In genomic region chr8:22185431-22186397, GRCm38 (mm10) we compare ENCODE assay signal across 8 mouse cellular contexts. TPM values are rescaled to one million over a fixed set of nuclear protein-coding genes. Genes with fewer than 3 reads are reported as not detected.
DNase-seq lines count a peak whose midpoint lies in the region; ATAC-seq and TF ChIP-seq lines count a peak whose summit lies in the region.

TSS of gene Ckap2 (minus strand) at chr8:22185819.

- H3K4me2 ChIP-seq in heart, embryonic 15.5 days: peak within 1 kb of the TSS; percentile 82
- H3K4me2 ChIP-seq in liver, embryonic 14.5 days (ENCODE audit: low read depth): peak within 1 kb of the TSS; percentile 98
- H3K4me2 ChIP-seq in neural tube, embryonic 11.5 days (ENCODE audit: low read depth): peak within 1 kb of the TSS; percentile 64
- peak within 1 kb of the TSS; percentile 87 for H3K4me2 ChIP-seq in stomach, postnatal 0 days (replicated peaks; ENCODE audit: low read depth)

- 3% methylated on average over 63 of the region's 63 CpGs for WGBS in forebrain, embryonic 10.5 days
- 3% methylated on average over 63 of the region's 63 CpGs for WGBS in heart, embryonic 15.5 days
- WGBS in liver, embryonic 14.5 days (ENCODE audit: insufficient replicate concordance): 2% methylated on average over 63 of the region's 63 CpGs
- WGBS in neural tube, embryonic 11.5 days: 3% methylated on average over 63 of the region's 63 CpGs
- 2% methylated on average over 61 of the region's 63 CpGs for WGBS in stomach, postnatal 0 days

- H3K4me1 ChIP-seq in forebrain, embryonic 10.5 days: peaks cover 22% of the 10 kb centered on the region
- peaks cover 17% of the 10 kb centered on the region for H3K4me1 ChIP-seq in heart, embryonic 15.5 days (replicated peaks)
- H3K4me1 ChIP-seq in liver, embryonic 14.5 days (replicated peaks; ENCODE audit: control insufficient read depth in 2 of 2, insufficient read depth in 2 of 2, low read length in 1 of 2): peaks cover 5 to 18% of the 10 kb centered on the region in 2 experiments; a peak in 3 of 4 replicates
- 0 out of 2 replicates have a peak, but pooled peaks cover 2% of the 10 kb centered on the region for H3K4me1 ChIP-seq in neural tube, embryonic 11.5 days (ENCODE audit: control insufficient read depth, insufficient read depth, low read length)
- no peaks in the 10 kb centered on the region; the same call in 1 of the 2 replicates for H3K4me1 ChIP-seq in stomach, postnatal 0 days (replicated peaks; ENCODE audit: control insufficient read depth, insufficient read depth)

- H3K36me3 ChIP-seq in forebrain, embryonic 10.5 days (replicated peaks): no peaks in the 10 kb centered on the region
- no peaks in the 10 kb centered on the region for H3K36me3 ChIP-seq in heart, embryonic 15.5 days
- H3K36me3 ChIP-seq in liver, embryonic 14.5 days (replicated peaks; ENCODE audit: control insufficient read depth, insufficient read depth, low read depth): no peaks in the 10 kb centered on the region; the same call in 1 of the 2 replicates
- H3K36me3 ChIP-seq in neural tube, embryonic 11.5 days (ENCODE audit: control insufficient read depth, insufficient read depth, low read length): no peaks in the 10 kb centered on the region
- H3K36me3 ChIP-seq in stomach, postnatal 0 days (ENCODE audit: control insufficient read depth, insufficient read depth, low read length): no peaks in the 10 kb centered on the region

- H3K27me3 ChIP-seq in forebrain, embryonic 10.5 days (ENCODE audit: poor library complexity, severe bottlenecking): peaks cover 4% of the 10 kb centered on the region; the same call in 1 of the 2 replicates
- no peaks in the 10 kb centered on the region for H3K27me3 ChIP-seq in heart, embryonic 15.5 days
- H3K27me3 ChIP-seq in liver, embryonic 14.5 days (ENCODE audit: control insufficient read depth, insufficient read depth, low read length): no peaks in the 10 kb centered on the region; the same call in 1 of the 2 replicates
- H3K27me3 ChIP-seq in neural tube, embryonic 11.5 days (ENCODE audit: control insufficient read depth, insufficient read depth, low read length): no peaks in the 10 kb centered on the region
- no peaks in the 10 kb centered on the region for H3K27me3 ChIP-seq in stomach, postnatal 0 days (ENCODE audit: control insufficient read depth, insufficient read depth, low read length)

- no peaks in the 10 kb centered on the region for H3K9me3 ChIP-seq in forebrain, embryonic 10.5 days
- H3K9me3 ChIP-seq in heart, embryonic 15.5 days (replicated peaks): no peaks in the 10 kb centered on the region
- no peaks in the 10 kb centered on the region for H3K9me3 ChIP-seq in liver, embryonic 14.5 days (ENCODE audit: control insufficient read depth, low read length)
- no peaks in the 10 kb centered on the region for H3K9me3 ChIP-seq in neural tube, embryonic 11.5 days (ENCODE audit: control insufficient read depth, low read length)
- H3K9me3 ChIP-seq in stomach, postnatal 0 days (ENCODE audit: control insufficient read depth, low read length): no peaks in the 10 kb centered on the region

- peak within 1 kb of the TSS; percentile 98 for H3K27ac ChIP-seq in forebrain, embryonic 10.5 days
- H3K27ac ChIP-seq in heart, embryonic 15.5 days: peak within 1 kb of the TSS; percentile 90
- peak within 1 kb of the TSS; percentile 54 for H3K27ac ChIP-seq in liver, embryonic 14.5 days
- peak within 1 kb of the TSS; percentile 74 for H3K27ac ChIP-seq in neural tube, embryonic 11.5 days (ENCODE audit: low read depth, low read length)
- H3K27ac ChIP-seq in stomach, postnatal 0 days (replicated peaks): peak within 1 kb of the TSS; percentile 75

- DNase-seq in CD8-positive naive resting alpha-beta T cell, adult 2 months (ENCODE audit: low read depth in 2 of 2, low spot score in 2 of 2): peak; percentile 61 to 64
- DNase-seq in c-Kit-positive CD71-negative TER-119-negative erythroid progenitor cells, embryonic 14.5 days (ENCODE audit: low read depth): peak; percentile 79
- DNase-seq in forebrain, embryonic 10.5 days (ENCODE audit: extremely low spot score, low spot score): peak; percentile 96
- peak; percentile 95 to 96 for DNase-seq in kidney, postnatal 25 days
- DNase-seq in liver, embryonic 14.5 days (ENCODE audit: low read depth in 3 of 3, low spot score in 3 of 3): peak; percentile 83 to 87 (median 85)
- peak; percentile 95 for DNase-seq in neural tube, embryonic 11.5 days (ENCODE audit: low spot score)
- peak; percentile 94 for DNase-seq in stomach, postnatal 0 days (ENCODE audit: low spot score)

- no peak for TF ChIP-seq EP300 in liver, embryonic 14.5 days (IDR thresholded peaks at IDR 0.05; ENCODE audit: low read depth)
- TF ChIP-seq EP300 in stomach, postnatal 0 days (optimal IDR thresholded peaks at IDR 0.05): no peak

- peak; percentile 97 for ATAC-seq in heart, embryonic 15.5 days (replicated peaks; ENCODE audit: insufficient number of reproducible peaks, insufficient read depth, low FRiP score, low read depth)
- ATAC-seq in liver, embryonic 14.5 days (ENCODE audit: insufficient read depth): peak; percentile 94
- peak; percentile 96 for ATAC-seq in neural tube, embryonic 11.5 days (ENCODE audit: insufficient read depth, low FRiP score, low TSS enrichment)
- ATAC-seq in stomach, postnatal 0 days (ENCODE audit: low FRiP score, low TSS enrichment): peak; percentile 97

- H3K4me3 ChIP-seq in forebrain, embryonic 10.5 days: peak within 1 kb of the TSS; percentile 76
- H3K4me3 ChIP-seq in heart, embryonic 15.5 days: peak within 1 kb of the TSS; percentile 97
- H3K4me3 ChIP-seq in liver, embryonic 14.5 days (ENCODE audit: insufficient read depth in 1 of 2, low read depth in 2 of 2, low read length in 2 of 2): peak within 1 kb of the TSS; percentile 71 to 72
- peak within 1 kb of the TSS; percentile 76 for H3K4me3 ChIP-seq in neural tube, embryonic 11.5 days (ENCODE audit: low read depth, low read length)
- H3K4me3 ChIP-seq in stomach, postnatal 0 days (ENCODE audit: low read depth, low read length): peak within 1 kb of the TSS; percentile 82

- no peak for TF ChIP-seq CTCF in liver, embryonic 14.5 days (IDR thresholded peaks at IDR 0.05; ENCODE audit: low read depth)
- no peak for TF ChIP-seq CTCF in stomach, postnatal 0 days (IDR thresholded peaks at IDR 0.05; ENCODE audit: low read depth)

- H3K9ac ChIP-seq in heart, embryonic 15.5 days: peak within 1 kb of the TSS; percentile 78
- H3K9ac ChIP-seq in liver, embryonic 14.5 days (replicated peaks): peak within 1 kb of the TSS; percentile 87
- peak within 1 kb of the TSS; percentile 70 for H3K9ac ChIP-seq in neural tube, embryonic 11.5 days (ENCODE audit: low read length)
- H3K9ac ChIP-seq in stomach, postnatal 0 days (ENCODE audit: low read length): peak within 1 kb of the TSS; percentile 68

RNA-seq across cellular contexts. Expression of gene Ckap2, which starts in this region (rescaled TPM):
- 57.3 and 59.8 TPM in 2 replicates for polyA plus RNA-seq in forebrain, embryonic 10.5 days (2016; fragmentation: Nextera tagmentation; extraction: Ambion mirVana)
- 30.2 and 31.2 TPM in 2 replicates for polyA plus RNA-seq in heart, embryonic 15.5 days (2015; fragmentation: Nextera tagmentation; extraction: Ambion mirVana)
- 13.7 and 21.7 TPM in 2 replicates for polyA plus RNA-seq in liver, embryonic 14.5 days (2012; rRNA removed)
- 21.6 and 22.4 TPM in 2 replicates for polyA plus RNA-seq in liver, embryonic 14.5 days (2014; fragmentation: Nextera tagmentation; extraction: Ambion mirVana)
- 55.0 and 60.6 TPM in 2 replicates for polyA plus RNA-seq in neural tube, embryonic 11.5 days (2014; fragmentation: Nextera tagmentation; extraction: Ambion mirVana)
- polyA plus RNA-seq in stomach, postnatal 0 days (2015; fragmentation: Nextera tagmentation; extraction: Ambion mirVana): 14.7 and 17.0 TPM in 2 replicates

Comparison
In these comparisons a context has a peak if more than half of its experiments do, and no peak if none do; other contexts are left out.
1. Peak in every context shown above with its lines: DNase-seq, ATAC-seq, H3K4me3 ChIP-seq and H3K27ac ChIP-seq.